Mouse (Mus musculus): ENCODE data around the gene Gm17359. TPM values are rescaled to one million over a fixed set of nuclear protein-coding genes. Genes with fewer than 3 reads are reported as not detected.

Gm17359 gene
- total RNA-seq, 1 experiment from 2014 or later, result not detected

Other genes with a start within 250 kb of the Gm17359 start
- 13.3 and 19.0 TPM in 2 replicates for gene Rapgef2, start 50.1 kb upstream of the Gm17359 start, total RNA-seq (2017)
- 10.5 and 21.0 TPM in 2 replicates for gene Fnip2, start 231.1 kb downstream of the Gm17359 start, total RNA-seq (2017)